Comparison of ENCODE assay signal across 19 mouse cellular contexts in genomic region chr2:69500357-69500756, GRCm38 (mm10).
DNase-seq lines count a peak whose midpoint lies in the region; ATAC-seq lines count a peak whose summit lies in the region.
"Had no signal": no experiment of that assay in that cellular context is flagged by ENCODE, and none has a peak within 500 bp of the region (broad histone marks: within the 10 kb centered on the region; RNA-seq: fewer than 3 reads in every experiment).

No protein-coding gene starts in this region.

- H3K27ac ChIP-seq in neural tube, embryonic 11.5 days (ENCODE audit: low read depth, low read length): no peak overlapping the region
- H3K27ac ChIP-seq: embryonic facial prominence, embryonic 10.5 days; embryonic facial prominence, embryonic 12.5 days; forebrain, embryonic 13.5 days; forebrain, embryonic 15.5 days had no signal

- H3K27me3 ChIP-seq in neural tube, embryonic 11.5 days (ENCODE audit: control insufficient read depth, insufficient read depth, low read length): no peaks in the 10 kb centered on the region
- H3K27me3 ChIP-seq: embryonic facial prominence, embryonic 12.5 days; forebrain, embryonic 13.5 days; forebrain, embryonic 15.5 days had no signal

- H3K4me3 ChIP-seq in neural tube, embryonic 11.5 days (ENCODE audit: low read depth, low read length): no peak overlapping the region
- H3K4me3 ChIP-seq: embryonic facial prominence, embryonic 10.5 days; embryonic facial prominence, embryonic 12.5 days; forebrain, embryonic 13.5 days; forebrain, embryonic 15.5 days had no signal

- DNase-seq in neural tube, embryonic 11.5 days (ENCODE audit: low spot score): peak; percentile 11
- DNase-seq in neural tube, embryonic 10.5 days (ENCODE audit: extremely low spot score, low spot score): no peak
- DNase-seq in lung, postnatal 4 days: no peak
- DNase-seq in right cerebral cortex, postnatal 25 days: no peak
- DNase-seq: adrenal gland, adult 2 months; adrenal gland, postnatal 10 days; adrenal gland, postnatal 25 days; cerebellum, adult 11 months; cerebellum, adult 18-20 months; cerebellum, adult 8-10 months; cerebellum, adult 9-11 months; cerebellum, postnatal 14 days; cerebellum, postnatal 36 days; forebrain, postnatal 0 days had no signal

- H3K4me1 ChIP-seq in neural tube, embryonic 11.5 days (ENCODE audit: control insufficient read depth, insufficient read depth, low read length): no peaks in the 10 kb centered on the region
- H3K4me1 ChIP-seq: embryonic facial prominence, embryonic 10.5 days; embryonic facial prominence, embryonic 12.5 days; forebrain, embryonic 13.5 days; forebrain, embryonic 15.5 days had no signal

- no peak overlapping the region for H3K9ac ChIP-seq in neural tube, embryonic 11.5 days (ENCODE audit: low read length)
- H3K9ac ChIP-seq: embryonic facial prominence, embryonic 12.5 days; forebrain, embryonic 13.5 days; forebrain, embryonic 15.5 days; forebrain, postnatal 0 days had no signal

- ATAC-seq in neural tube, embryonic 11.5 days (ENCODE audit: insufficient read depth, low FRiP score, low TSS enrichment): no peak
- ATAC-seq in granulocyte monocyte progenitor cell, adult 5-6 weeks (replicated peaks; ENCODE audit: poor library complexity, severe bottlenecking): peak; percentile 52
- ATAC-seq: forebrain, embryonic 13.5 days; forebrain, embryonic 15.5 days; forebrain, postnatal 0 days had no signal

- H3K9me3 ChIP-seq in neural tube, embryonic 11.5 days (ENCODE audit: control insufficient read depth, low read length): no peaks in the 10 kb centered on the region
- H3K9me3 ChIP-seq: embryonic facial prominence, embryonic 10.5 days; embryonic facial prominence, embryonic 12.5 days; forebrain, embryonic 13.5 days; forebrain, embryonic 15.5 days had no signal

- 72% methylated on average over 9 of the region's 9 CpGs for WGBS in neural tube, embryonic 11.5 days

- H3K36me3 ChIP-seq in neural tube, embryonic 11.5 days (ENCODE audit: control insufficient read depth, insufficient read depth, low read length): no peaks in the 10 kb centered on the region
- H3K36me3 ChIP-seq: embryonic facial prominence, embryonic 12.5 days; forebrain, embryonic 15.5 days had no signal

- H3K4me2 ChIP-seq in neural tube, embryonic 11.5 days (ENCODE audit: low read depth): no peak overlapping the region
- H3K4me2 ChIP-seq: embryonic facial prominence, embryonic 12.5 days; forebrain, embryonic 13.5 days; forebrain, embryonic 15.5 days had no signal
